In genomic region chr1:89402513-89403210, GRCm38 (mm10) we compare ENCODE assay signal across 29 mouse cellular contexts. TPM values are rescaled to one million over a fixed set of nuclear protein-coding genes. Genes with fewer than 3 reads are reported as not detected.
A peak's percentile ranks its signal among the peaks of the same experiment; 100 is the strongest.
DNase-seq lines count a peak whose midpoint lies in the region; ATAC-seq and TF ChIP-seq lines count a peak whose summit lies in the region.
"Had no signal": no experiment of that assay in that cellular context is flagged by ENCODE, and none has a peak within 500 bp of the region (broad histone marks: within the 10 kb centered on the region; RNA-seq: fewer than 3 reads in every experiment).

No protein-coding gene starts in this region.

- no peak overlapping the region for H3K27ac ChIP-seq in hindbrain, postnatal 0 days
- H3K27ac ChIP-seq in hindbrain, embryonic 12.5 days, result no peak overlapping the region
- no peak overlapping the region for H3K27ac ChIP-seq in lung, postnatal 0 days (ENCODE audit: low read length)
- H3K27ac ChIP-seq: embryonic facial prominence, embryonic 12.5 days; heart, adult 2 months; hindbrain, embryonic 14.5 days; kidney, embryonic 15.5 days; layer of hippocampus, adult 2 months; left cerebral cortex, adult 2 months; limb, embryonic 15.5 days; liver, embryonic 13.5 days; lung, embryonic 15.5 days; midbrain, embryonic 12.5 days; stomach, embryonic 15.5 days had no signal

- WGBS in hindbrain, postnatal 0 days, result 72% methylated on average over 5 of the region's 5 CpGs
- 80% methylated on average over 5 of the region's 5 CpGs for WGBS in hindbrain, embryonic 12.5 days
- WGBS in lung, postnatal 0 days, result 55% methylated on average over 5 of the region's 5 CpGs

- ATAC-seq in hindbrain, postnatal 0 days, result no peak
- no peak for ATAC-seq in hindbrain, embryonic 12.5 days (ENCODE audit: low FRiP score)
- no peak; the same call in 1 of the 2 replicates for ATAC-seq in lung, postnatal 0 days
- ATAC-seq: inflammation-experienced regulatory T-cells, adult 6 months had no signal

- DNase-seq in hindbrain, postnatal 0 days (ENCODE audit: low spot score), result peak; percentile 50
- DNase-seq in lung, postnatal 0 days (ENCODE audit: low spot score), result peak; percentile 35
- DNase-seq in lung, postnatal 25 days (ENCODE audit: low spot score), result no peak
- peak; percentile 47 for DNase-seq in lung, postnatal 14 days
- no peak for DNase-seq in retina, postnatal 1 day
- DNase-seq: adrenal gland, adult 2 months; adrenal gland, postnatal 36 days; B cell, adult 2 months; cerebellum, adult 11 months; cerebellum, adult 9-10 months; cerebellum, postnatal 36 days; heart, adult 2 months; heart, postnatal 4 days; kidney, postnatal 36 days; liver, embryonic 13.5 days; right cerebral cortex, postnatal 25 days had no signal

- no peaks in the 10 kb centered on the region for H3K27me3 ChIP-seq in hindbrain, postnatal 0 days (ENCODE audit: insufficient read depth, low read length)
- peaks cover 12% of the 10 kb centered on the region for H3K27me3 ChIP-seq in hindbrain, embryonic 12.5 days
- H3K27me3 ChIP-seq in lung, postnatal 0 days (replicated peaks; ENCODE audit: insufficient read depth, low read length), result no peaks in the 10 kb centered on the region
- H3K27me3 ChIP-seq: embryonic facial prominence, embryonic 12.5 days; heart, embryonic 12.5 days; kidney, embryonic 15.5 days; limb, embryonic 15.5 days; liver, embryonic 13.5 days; lung, embryonic 15.5 days; megakaryocyte, embryonic 14.5 days; stomach, embryonic 15.5 days had no signal

- no peaks in the 10 kb centered on the region for H3K4me1 ChIP-seq in hindbrain, postnatal 0 days (ENCODE audit: insufficient read depth, low read length)
- H3K4me1 ChIP-seq in hindbrain, embryonic 12.5 days, result peaks cover 12% of the 10 kb centered on the region
- no peaks in the 10 kb centered on the region for H3K4me1 ChIP-seq in lung, postnatal 0 days (ENCODE audit: insufficient read depth, low read depth, low read length)
- H3K4me1 ChIP-seq: embryonic facial prominence, embryonic 12.5 days; heart, embryonic 12.5 days; kidney, embryonic 15.5 days; limb, embryonic 15.5 days; liver, embryonic 13.5 days; lung, embryonic 15.5 days; megakaryocyte, embryonic 14.5 days; stomach, embryonic 15.5 days had no signal

- H3K4me3 ChIP-seq in hindbrain, postnatal 0 days (ENCODE audit: low read length), result no peak overlapping the region
- H3K4me3 ChIP-seq in hindbrain, embryonic 12.5 days, result no peak overlapping the region
- H3K4me3 ChIP-seq in lung, postnatal 0 days (ENCODE audit: low read depth, low read length), result no peak overlapping the region
- H3K4me3 ChIP-seq: embryonic facial prominence, embryonic 12.5 days; heart, adult 2 months; heart, embryonic 12.5 days; kidney, embryonic 15.5 days; layer of hippocampus, adult 2 months; left cerebral cortex, adult 2 months; limb, embryonic 15.5 days; liver, embryonic 13.5 days; lung, embryonic 15.5 days; megakaryocyte, embryonic 14.5 days; midbrain, embryonic 12.5 days; stomach, embryonic 15.5 days had no signal

- no peak overlapping the region for H3K4me2 ChIP-seq in hindbrain, postnatal 0 days (ENCODE audit: low read depth, low read length)
- no peak overlapping the region for H3K4me2 ChIP-seq in hindbrain, embryonic 12.5 days (replicated peaks)
- no peak overlapping the region for H3K4me2 ChIP-seq in lung, postnatal 0 days (replicated peaks; ENCODE audit: low read depth, low read length)
- H3K4me2 ChIP-seq: embryonic facial prominence, embryonic 12.5 days; heart, embryonic 12.5 days; hindbrain, embryonic 14.5 days; kidney, embryonic 15.5 days; limb, embryonic 15.5 days; liver, embryonic 13.5 days; lung, embryonic 15.5 days; midbrain, embryonic 12.5 days; stomach, embryonic 15.5 days had no signal

- TF ChIP-seq CTCF in hindbrain, postnatal 0 days (IDR thresholded peaks at IDR 0.05; ENCODE audit: low read depth), result no peak
- TF ChIP-seq CTCF in lung, postnatal 0 days (IDR thresholded peaks at IDR 0.05), result no peak

- H3K9me3 ChIP-seq in hindbrain, postnatal 0 days (ENCODE audit: low read length), result no peaks in the 10 kb centered on the region
- no peaks in the 10 kb centered on the region for H3K9me3 ChIP-seq in hindbrain, embryonic 12.5 days (replicated peaks)
- H3K9me3 ChIP-seq in lung, postnatal 0 days (ENCODE audit: low read length), result no peaks in the 10 kb centered on the region
- H3K9me3 ChIP-seq: embryonic facial prominence, embryonic 12.5 days; kidney, embryonic 15.5 days; limb, embryonic 15.5 days; liver, embryonic 13.5 days; lung, embryonic 15.5 days; stomach, embryonic 15.5 days had no signal

- H3K36me3 ChIP-seq in hindbrain, postnatal 0 days (ENCODE audit: insufficient read depth, low read length), result no peaks in the 10 kb centered on the region
- no peaks in the 10 kb centered on the region for H3K36me3 ChIP-seq in hindbrain, embryonic 12.5 days
- H3K36me3 ChIP-seq in lung, postnatal 0 days (ENCODE audit: insufficient read depth, low read length), result no peaks in the 10 kb centered on the region
- H3K36me3 ChIP-seq: embryonic facial prominence, embryonic 12.5 days; heart, embryonic 12.5 days; kidney, embryonic 15.5 days; limb, embryonic 15.5 days; liver, embryonic 13.5 days; lung, embryonic 15.5 days; midbrain, embryonic 12.5 days; stomach, embryonic 15.5 days had no signal

- H3K9ac ChIP-seq in hindbrain, postnatal 0 days (replicated peaks; ENCODE audit: low read length), result no peak overlapping the region
- H3K9ac ChIP-seq in hindbrain, embryonic 12.5 days, result no peak overlapping the region
- no peak overlapping the region for H3K9ac ChIP-seq in lung, postnatal 0 days (replicated peaks; ENCODE audit: low read depth)
- H3K9ac ChIP-seq: embryonic facial prominence, embryonic 12.5 days; heart, embryonic 12.5 days; hindbrain, embryonic 14.5 days; kidney, embryonic 15.5 days; limb, embryonic 15.5 days; liver, embryonic 13.5 days; lung, embryonic 15.5 days; midbrain, embryonic 12.5 days; stomach, embryonic 15.5 days had no signal

- no peak for TF ChIP-seq EP300 in lung, postnatal 0 days (IDR thresholded peaks at IDR 0.05)

RNA-seq across cellular contexts. Expression of gene Agap1, which starts 51.9 kb away (rescaled TPM):
- total RNA-seq in hindbrain, postnatal 0 days (2014; rRNA removed), result 111 and 122 TPM in 2 replicates
- 40.0 and 41.4 TPM in 2 replicates for polyA plus RNA-seq in hindbrain, postnatal 0 days (2015; fragmentation: Nextera tagmentation; extraction: Ambion mirVana)
- polyA plus RNA-seq in hindbrain, embryonic 12.5 days (2016; fragmentation: Nextera tagmentation; extraction: Ambion mirVana), result 74.8 and 81.3 TPM in 2 replicates
- 8.7 and 10.7 TPM in 2 replicates for polyA plus RNA-seq in lung, postnatal 0 days (2015; fragmentation: Nextera tagmentation; extraction: Ambion mirVana)

Comparison
In these comparisons a context has a peak if more than half of its experiments do, and no peak if none do; other contexts are left out.
1. DNase-seq: peak in hindbrain, postnatal 0 days (single experiment), lung, postnatal 0 days (single experiment) and lung, postnatal 14 days (single experiment); none in lung, postnatal 25 days (single experiment) and retina, postnatal 1 day (single experiment).